Mouse (Mus musculus) MEL (cell line): ENCODE measurements around the gene Gjb4. TPM values are rescaled to one million over a fixed set of nuclear protein-coding genes. Genes with fewer than 3 reads are reported as not detected.

Experiments used
- DNase-seq: peaks from one replicate; pipeline ENCODE4 v3.0.0; 2011; ENCODE audit warnings: low read depth, low spot score
- H3K27ac ChIP-seq: 2 replicates; pipeline ENCODE4 v1.5.1; 2012; ENCODE audit warnings: low read depth, mild to moderate bottlenecking, control low read depth, low read length, moderate library complexity; ENCODE audit not compliant: control insufficient read depth
- H3K27me3 ChIP-seq, 2 experiments: fragments of 150-350 bp in 1 of 2; sonication (generic) in 1 of 2; 2 replicates each; pipeline ENCODE4 v1.6.1; 2012; ENCODE audit warnings: low read length in 2 of 2, mild to moderate bottlenecking in 2 of 2, improper control_type of control experiment in 1 of 2, moderate library complexity in 1 of 2; ENCODE audit not compliant: insufficient read depth in 2 of 2, control insufficient read depth in 1 of 2
- H3K36me3 ChIP-seq, 2 experiments: 2 replicates each; pipeline ENCODE4 v1.6.1; 2012 to 2014; ENCODE audit warnings: low read length in 2 of 2, improper control_type of control experiment in 1 of 2, inconsistent platforms in 1 of 2, mild to moderate bottlenecking in 1 of 2; ENCODE audit not compliant: insufficient read depth in 2 of 2, control insufficient read depth in 1 of 2
- H3K4me1 ChIP-seq, 2 experiments: fragments of 150-350 bp in 1 of 2; sonication (generic) in 1 of 2; 2 replicates each; pipeline ENCODE4 v1.6.1; 2012; ENCODE audit warnings: low read length in 2 of 2, improper control_type of control experiment in 1 of 2, mild to moderate bottlenecking in 1 of 2; ENCODE audit not compliant: insufficient read depth in 2 of 2, control insufficient read depth in 1 of 2
- H3K4me3 ChIP-seq, 2 experiments: fragments of 150-350 bp in 1 of 2; sonication (generic) in 1 of 2; 2 replicates each; pipeline ENCODE4 v1.5.1; 2012; ENCODE audit warnings: low read depth in 2 of 2, low read length in 2 of 2, mild to moderate bottlenecking in 2 of 2, moderate library complexity in 2 of 2, control low read depth in 1 of 2, improper control_type of control experiment in 1 of 2; ENCODE audit not compliant: control insufficient read depth in 1 of 2, insufficient read depth in 1 of 2
- H3K79me2 ChIP-seq: 2 replicates; pipeline ENCODE4 v1.6.1; 2012; ENCODE audit warnings: mild to moderate bottlenecking, low read length, moderate library complexity; ENCODE audit not compliant: control insufficient read depth, poor library complexity, insufficient read depth
- H3K9ac ChIP-seq: 2 replicates; pipeline ENCODE4 v1.6.1; 2012; ENCODE audit warnings: low read depth, mild to moderate bottlenecking, control low read depth, low read length, moderate library complexity; ENCODE audit not compliant: control insufficient read depth, poor library complexity, severe bottlenecking
- H3K9me3 ChIP-seq: fragments of 150-350 bp; sonication (generic); replicated peaks from 2 replicates; pipeline ENCODE4 v1.6.1; 2012; ENCODE audit warnings: mild to moderate bottlenecking, low read length, improper control_type of control experiment, moderate library complexity; ENCODE audit not compliant: insufficient read depth
- CHD2 ChIP-seq: IDR thresholded peaks from 2 replicates; pipeline ENCODE4 v1.6.1; 2011; ENCODE audit warnings: low read length, improper control_type of control experiment
- E2F4 ChIP-seq: IDR thresholded peaks from 2 replicates; pipeline ENCODE4 v1.6.1; 2011; ENCODE audit warnings: low read depth, low read length, improper control_type of control experiment, borderline replicate concordance
- ELF1 ChIP-seq: IDR thresholded peaks from 2 replicates; pipeline ENCODE4 v1.6.1; 2014; ENCODE audit warnings: low read depth, mild to moderate bottlenecking, inconsistent platforms, low read length, improper control_type of control experiment, moderate library complexity
- EP300 ChIP-seq, 2 experiments: IDR thresholded peaks; 2 replicates each; pipeline ENCODE4 v1.6.1; 2011; ENCODE audit warnings: improper control_type of control experiment in 2 of 2, low read length in 2 of 2, low read depth in 1 of 2, mild to moderate bottlenecking in 1 of 2
- GATA1 ChIP-seq: IDR thresholded peaks from 2 replicates; pipeline ENCODE4 v1.6.1; 2011; ENCODE audit warnings: low read depth, low read length, improper control_type of control experiment
- HCFC1 ChIP-seq: IDR thresholded peaks from 2 replicates; pipeline ENCODE4 v1.6.1; 2012; ENCODE audit warnings: low read depth, mild to moderate bottlenecking, inconsistent platforms, low read length, improper control_type of control experiment, moderate library complexity
- MAFK ChIP-seq: IDR thresholded peaks from 2 replicates; pipeline ENCODE4 v1.6.1; 2011; ENCODE audit warnings: low read depth, mild to moderate bottlenecking, low read length, improper control_type of control experiment, borderline replicate concordance
- MAX ChIP-seq: IDR thresholded peaks from 2 replicates; pipeline ENCODE4 v1.6.1; 2011; ENCODE audit warnings: low read length, improper control_type of control experiment
- MEF2A ChIP-seq: IDR thresholded peaks from 2 replicates; pipeline ENCODE4 v1.6.1; 2014; ENCODE audit warnings: low read depth, mild to moderate bottlenecking, inconsistent platforms, low read length, improper control_type of control experiment; ENCODE audit not compliant: poor library complexity, insufficient replicate concordance, severe bottlenecking; ENCODE audit errors: extremely low read depth
- MYC ChIP-seq: IDR thresholded peaks from 2 replicates; pipeline ENCODE4 v1.6.1; 2011; ENCODE audit warnings: low read depth, mild to moderate bottlenecking, low read length, improper control_type of control experiment, moderate library complexity
- NELFE ChIP-seq: IDR thresholded peaks from 2 replicates; pipeline ENCODE4 v1.6.1; 2011; ENCODE audit warnings: low read depth, low read length, improper control_type of control experiment
- POLR2AphosphoS2 ChIP-seq: IDR thresholded peaks from 2 replicates; pipeline ENCODE4 v1.6.1; 2011; ENCODE audit warnings: low read length, improper control_type of control experiment
- RAD21 ChIP-seq: IDR thresholded peaks from 2 replicates; pipeline ENCODE4 v1.6.1; 2011; ENCODE audit warnings: mild to moderate bottlenecking, low read depth, low read length, improper control_type of control experiment
- RCOR1 ChIP-seq: IDR thresholded peaks from 2 replicates; pipeline ENCODE4 v1.6.1; 2012; ENCODE audit warnings: low read depth, mild to moderate bottlenecking, inconsistent platforms, low read length, improper control_type of control experiment
- SMC3 ChIP-seq: IDR thresholded peaks from 2 replicates; pipeline ENCODE4 v1.6.1; 2011; ENCODE audit warnings: low read depth, low read length, improper control_type of control experiment
- TAL1 ChIP-seq: IDR thresholded peaks from 2 replicates; pipeline ENCODE4 v1.6.1; 2012; ENCODE audit warnings: mild to moderate bottlenecking, inconsistent platforms, low read length, moderate library complexity, mixed read lengths
- TCF12 ChIP-seq: IDR thresholded peaks from 2 replicates; pipeline ENCODE4 v1.6.1; 2014; ENCODE audit warnings: low read depth, mild to moderate bottlenecking, inconsistent platforms, low read length, improper control_type of control experiment, moderate library complexity
- UBTF ChIP-seq: IDR thresholded peaks from 2 replicates; pipeline ENCODE4 v1.6.1; 2012; ENCODE audit warnings: low read depth, mild to moderate bottlenecking, inconsistent platforms, low read length, improper control_type of control experiment, moderate library complexity, borderline replicate concordance; ENCODE audit not compliant: insufficient read depth
- USF1 ChIP-seq: IDR thresholded peaks from 2 replicates; pipeline ENCODE4 v1.6.1; 2014; ENCODE audit warnings: low read depth, mild to moderate bottlenecking, inconsistent platforms, low read length, improper control_type of control experiment, moderate library complexity
- ZKSCAN1 ChIP-seq: IDR thresholded peaks from 2 replicates; pipeline ENCODE4 v1.6.1; 2012; ENCODE audit warnings: low read depth, mild to moderate bottlenecking, inconsistent platforms, low read length, improper control_type of control experiment, moderate library complexity
- ZMIZ1 ChIP-seq: IDR thresholded peaks from 2 replicates; pipeline ENCODE4 v1.6.1; 2012; ENCODE audit warnings: low read depth, mild to moderate bottlenecking, inconsistent platforms, low read length, improper control_type of control experiment, moderate library complexity
- polyA plus RNA-seq, 2 experiments: library from polyadenylated mRNA; stranded (reverse) in 1 of 2; unstranded in 1 of 2; fragments of >175 nt in 1 of 2; fragments of >200 nt in 1 of 2; gene quantifications; 2 replicates each; pipeline versions ENCODE4 v1.2.1 to v1.2.4; 2012; ENCODE audit warnings: low replicate concordance in 2 of 2, low read depth in 1 of 2; ENCODE audit not compliant: insufficient read length in 2 of 2, insufficient read depth in 1 of 2, missing spikeins in 1 of 2
- total RNA-seq: library from RNA; depleted of rRNA; stranded (reverse); fragments of 300-350 nt; gene quantifications from 2 replicates; pipeline ENCODE4 v1.2.3, GENCODE M21; 2012

Gjb4 gene
- total and polyA plus RNA-seq, 3 experiments: not detected

DNA sequence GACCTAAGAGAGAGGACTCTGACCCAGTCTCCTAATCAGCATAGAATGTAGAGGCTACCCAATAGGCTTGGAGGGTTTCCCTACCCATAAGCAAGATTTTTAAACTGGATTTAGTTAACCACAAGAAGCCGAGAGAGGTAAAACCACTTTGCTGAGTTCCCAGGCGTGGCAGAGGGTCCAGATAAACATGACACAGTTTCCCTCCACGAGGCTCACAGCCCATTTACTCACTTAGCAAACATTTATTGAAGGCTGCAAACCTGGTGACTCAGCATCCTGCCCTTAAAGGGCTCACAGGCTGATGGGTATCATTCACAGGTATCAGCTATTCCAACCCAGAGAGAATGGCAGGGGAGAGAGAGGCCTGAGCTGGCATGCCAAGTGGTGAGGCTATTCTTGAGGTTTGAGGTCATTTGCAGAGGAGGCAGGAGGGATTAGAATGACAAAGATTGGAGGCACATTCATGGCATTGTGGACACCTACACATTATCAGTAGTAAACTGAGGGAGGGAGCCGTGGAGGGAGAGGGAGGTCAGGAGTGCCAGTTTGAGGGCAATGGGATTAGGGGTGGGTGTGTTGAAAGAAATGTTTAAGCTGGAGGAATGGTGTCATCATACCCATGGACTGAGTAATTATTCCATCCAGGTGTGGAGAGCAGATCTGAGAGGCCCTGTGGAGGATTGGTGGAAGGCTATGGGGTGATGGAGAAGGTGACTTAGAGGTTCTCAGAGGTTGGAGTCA lies 4.2 kb downstream of the Gjb4 start:
- Histone ChIP-seq H3K36me3 (no peaks in the 10 kb centered on the region), H3K4me3 (no peak overlapping the region), H3K4me1 (no peaks in the 10 kb centered on the region), H3K79me2 (no peaks in the 10 kb centered on the region), H3K27ac (no peak overlapping the region), H3K27me3 (no peaks in the 10 kb centered on the region; a peak in 1 of 4 replicates), H3K9ac (no peak overlapping the region), H3K9me3 (no peaks in the 10 kb centered on the region)
- DNase-seq: no peak
- TF ChIP-seq TAL1 (no peak), POLR2AphosphoS2 (no peak), CHD2 (no peak), TCF12 (no peak)

- TF ChIP-seq ELF1: no peak
- TF ChIP-seq MYC: no peak
- TF ChIP-seq MAX: no peak
- TF ChIP-seq RAD21: no peak
- TF ChIP-seq SMC3: no peak
- TF ChIP-seq MAFK: no peak
- TF ChIP-seq NELFE: no peak
- TF ChIP-seq HCFC1: no peak
- TF ChIP-seq USF1: no peak
- no peak for TF ChIP-seq UBTF
- no peak for TF ChIP-seq POLR2AphosphoS2
- TF ChIP-seq GATA1: no peak
- TF ChIP-seq MEF2A: no peak
- no peak for TF ChIP-seq RCOR1
- no peak for TF ChIP-seq EP300 (IDR thresholded peaks at IDR 0.05; ENCODE audit: low read depth in 1 of 2, low read length in 2 of 2)
- no peak for TF ChIP-seq ZMIZ1
- no peak for TF ChIP-seq TCF12
- no peak for TF ChIP-seq E2F4
- no peak for TF ChIP-seq ZKSCAN1
- no peak for DNase-seq
- Histone ChIP-seq H3K36me3 (no peaks in the 10 kb centered on the region), H3K9ac (no peak overlapping the region), H3K4me3 (no peak overlapping the region), H3K27ac (no peak overlapping the region), H3K27me3 (no peaks in the 10 kb centered on the region), H3K4me1 (no peaks in the 10 kb centered on the region), H3K79me2 (no peaks in the 10 kb centered on the region), H3K9me3 (no peaks in the 10 kb centered on the region)
Measured at GRCm38 (mm10) chr4:127345000-127345399, 8.9 kb downstream of the Gjb4 start.
